Comparison of ENCODE assay signal across 17 mouse cellular contexts in the genomic region with DNA sequence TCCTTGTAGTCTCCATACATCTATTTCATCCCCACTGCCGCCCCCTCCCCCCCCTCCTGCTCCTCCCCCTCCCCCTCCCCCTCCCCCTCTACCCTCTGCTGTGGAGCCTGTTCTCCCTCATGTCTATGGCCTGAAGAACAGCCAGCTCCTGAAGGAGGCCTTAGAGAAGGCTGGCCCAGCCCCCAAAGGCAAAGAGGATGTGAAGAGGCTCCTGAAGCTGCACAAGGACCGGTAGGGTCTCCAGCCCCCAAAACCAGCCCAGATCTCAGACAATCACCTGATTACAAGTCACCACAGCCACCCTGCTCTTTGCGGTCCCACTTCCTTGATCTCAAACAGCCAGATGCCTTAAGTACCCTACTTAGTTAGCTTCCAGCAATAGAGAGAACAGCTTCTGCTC. TPM values are rescaled to one million over a fixed set of nuclear protein-coding genes. Genes with fewer than 3 reads are reported as not detected.
A peak's percentile ranks its signal among the peaks of the same experiment; 100 is the strongest.
DNase-seq lines count a peak whose midpoint lies in the region; ATAC-seq and TF ChIP-seq lines count a peak whose summit lies in the region.
"Had no signal": no experiment of that assay in that cellular context is flagged by ENCODE, and none has a peak within 500 bp of the region (broad histone marks: within the 10 kb centered on the region; RNA-seq: fewer than 3 reads in every experiment).

No protein-coding gene starts in this region.

- H3K4me3 ChIP-seq in forebrain, embryonic 10.5 days = peak overlapping the region; percentile 84; the same call in 1 of the 2 replicates
- no peak overlapping the region for H3K4me3 ChIP-seq in forebrain, embryonic 15.5 days
- H3K4me3 ChIP-seq in intestine, embryonic 16.5 days (ENCODE audit: low read length) = no peak overlapping the region
- no peak overlapping the region for H3K4me3 ChIP-seq in intestine, embryonic 15.5 days (replicated peaks)
- H3K4me3 ChIP-seq in MEL (ENCODE audit: control insufficient read depth in 1 of 2, insufficient read depth in 1 of 2, low read depth in 2 of 2, low read length in 2 of 2) = no peak overlapping the region
- H3K4me3 ChIP-seq in liver, embryonic 13.5 days (replicated peaks) = no peak overlapping the region

- H3K36me3 ChIP-seq in forebrain, embryonic 10.5 days (replicated peaks) = peaks cover 62% of the 10 kb centered on the region
- peaks cover 16% of the 10 kb centered on the region for H3K36me3 ChIP-seq in forebrain, embryonic 15.5 days
- H3K36me3 ChIP-seq in intestine, embryonic 16.5 days (ENCODE audit: control insufficient read depth, insufficient read depth, low read length) = peaks cover 12% of the 10 kb centered on the region
- H3K36me3 ChIP-seq in intestine, embryonic 15.5 days = peaks cover 13% of the 10 kb centered on the region
- peaks cover 13 to 16% of the 10 kb centered on the region in 2 experiments for H3K36me3 ChIP-seq in MEL (ENCODE audit: control insufficient read depth in 1 of 2, insufficient read depth in 2 of 2, low read length in 2 of 2)
- H3K36me3 ChIP-seq in liver, embryonic 13.5 days = peaks cover 30% of the 10 kb centered on the region

- WGBS in forebrain, embryonic 10.5 days = 80% methylated on average over 3 of the region's 3 CpGs
- WGBS in forebrain, embryonic 15.5 days = 96% methylated on average over 3 of the region's 3 CpGs
- 81% methylated on average over 3 of the region's 3 CpGs for WGBS in intestine, embryonic 16.5 days
- WGBS in intestine, embryonic 15.5 days = 87% methylated on average over 3 of the region's 3 CpGs
- 66% methylated on average over 3 of the region's 3 CpGs for WGBS in liver, embryonic 13.5 days (ENCODE audit: insufficient replicate concordance)

- H3K27ac ChIP-seq in forebrain, embryonic 10.5 days = peak overlapping the region; percentile 98; the same call in 1 of the 2 replicates
- H3K27ac ChIP-seq in forebrain, embryonic 15.5 days (replicated peaks) = no peak overlapping the region
- peak overlapping the region; percentile 19; the same call in 1 of the 2 replicates for H3K27ac ChIP-seq in intestine, embryonic 16.5 days (ENCODE audit: low read length)
- no peak overlapping the region; the same call in 1 of the 2 replicates for H3K27ac ChIP-seq in intestine, embryonic 15.5 days
- no peak overlapping the region for H3K27ac ChIP-seq in MEL (ENCODE audit: control insufficient read depth, low read depth, low read length)
- peak overlapping the region; percentile 81; the same call in 1 of the 2 replicates for H3K27ac ChIP-seq in liver, embryonic 13.5 days

- no peak for TF ChIP-seq POLR2A in MEL (IDR thresholded peaks at IDR 0.05; ENCODE audit: control insufficient read depth in 1 of 2, insufficient read depth in 1 of 2, low read depth in 1 of 2, low read length in 2 of 2, poor library complexity in 1 of 2)

- no peak for TF ChIP-seq RAD21 in MEL (IDR thresholded peaks at IDR 0.05; ENCODE audit: low read depth, low read length)

- peaks cover 28% of the 10 kb centered on the region for H3K79me2 ChIP-seq in MEL (ENCODE audit: control insufficient read depth, insufficient read depth, low read length, poor library complexity)

- H3K4me1 ChIP-seq in forebrain, embryonic 10.5 days = peaks cover 31% of the 10 kb centered on the region
- peaks cover 26% of the 10 kb centered on the region for H3K4me1 ChIP-seq in forebrain, embryonic 15.5 days
- peaks cover 16% of the 10 kb centered on the region for H3K4me1 ChIP-seq in intestine, embryonic 16.5 days (ENCODE audit: control insufficient read depth, insufficient read depth, low read length)
- peaks cover 13% of the 10 kb centered on the region for H3K4me1 ChIP-seq in intestine, embryonic 15.5 days (replicated peaks)
- H3K4me1 ChIP-seq in MEL (ENCODE audit: control insufficient read depth in 1 of 2, insufficient read depth in 2 of 2, low read length in 2 of 2) = peaks cover 6 to 14% of the 10 kb centered on the region in 2 experiments; a peak in 3 of 4 replicates
- H3K4me1 ChIP-seq in liver, embryonic 13.5 days (replicated peaks) = peaks cover 38% of the 10 kb centered on the region

- DNase-seq in forebrain, embryonic 10.5 days (ENCODE audit: extremely low spot score, low spot score) = no peak
- peak; percentile 14 for DNase-seq in MEL (ENCODE audit: low read depth, low spot score)
- no peak for DNase-seq in liver, embryonic 13.5 days
- DNase-seq in right cerebral cortex, adult 2 months (ENCODE audit: low spot score in 2 of 2) = no peak
- no peak for DNase-seq in thymus, postnatal 25 days
- DNase-seq: cerebellum, postnatal 14 days; lung, embryonic 14.5 days had no signal

- H3K9ac ChIP-seq in forebrain, embryonic 15.5 days (replicated peaks) = no peak overlapping the region
- 0 out of 2 replicates have a peak overlapping the region, but pooled peaks have one; percentile 16 for H3K9ac ChIP-seq in intestine, embryonic 16.5 days (ENCODE audit: low read depth, low read length)
- no peak overlapping the region for H3K9ac ChIP-seq in intestine, embryonic 15.5 days
- H3K9ac ChIP-seq in MEL (ENCODE audit: control insufficient read depth, low read depth, low read length, poor library complexity, severe bottlenecking) = no peak overlapping the region; the same call in 1 of the 2 replicates
- no peak overlapping the region for H3K9ac ChIP-seq in liver, embryonic 13.5 days

- TF ChIP-seq CTCF in MEL (IDR thresholded peaks at IDR 0.05 in 2 of 3, conservative IDR thresholded peaks at IDR 0.05 in 1 of 3; ENCODE audit: control insufficient read depth in 1 of 3, insufficient read depth in 1 of 3, low read depth in 2 of 3, low read length in 3 of 3, poor library complexity in 1 of 3, severe bottlenecking in 1 of 3) = no peak

- no peaks in the 10 kb centered on the region for H3K27me3 ChIP-seq in forebrain, embryonic 10.5 days (ENCODE audit: poor library complexity, severe bottlenecking)
- H3K27me3 ChIP-seq in forebrain, embryonic 15.5 days = no peaks in the 10 kb centered on the region
- H3K27me3 ChIP-seq in intestine, embryonic 16.5 days (replicated peaks; ENCODE audit: control insufficient read depth, insufficient read depth, low read length) = no peaks in the 10 kb centered on the region
- H3K27me3 ChIP-seq in intestine, embryonic 15.5 days (replicated peaks) = no peaks in the 10 kb centered on the region
- no peaks in the 10 kb centered on the region for H3K27me3 ChIP-seq in MEL (ENCODE audit: control insufficient read depth in 1 of 2, insufficient read depth in 2 of 2, low read length in 2 of 2)
- no peaks in the 10 kb centered on the region for H3K27me3 ChIP-seq in liver, embryonic 13.5 days
- H3K27me3 ChIP-seq: midbrain, embryonic 12.5 days; neural tube, embryonic 15.5 days had no signal

- H3K9me3 ChIP-seq in forebrain, embryonic 10.5 days = no peaks in the 10 kb centered on the region
- no peaks in the 10 kb centered on the region for H3K9me3 ChIP-seq in forebrain, embryonic 15.5 days
- H3K9me3 ChIP-seq in intestine, embryonic 16.5 days (ENCODE audit: control insufficient read depth, low read length) = no peaks in the 10 kb centered on the region
- H3K9me3 ChIP-seq in intestine, embryonic 15.5 days = no peaks in the 10 kb centered on the region
- no peaks in the 10 kb centered on the region for H3K9me3 ChIP-seq in MEL (replicated peaks; ENCODE audit: insufficient read depth, low read length)
- H3K9me3 ChIP-seq in liver, embryonic 13.5 days (replicated peaks) = no peaks in the 10 kb centered on the region
- H3K9me3 ChIP-seq: midbrain, embryonic 12.5 days; neural tube, embryonic 15.5 days had no signal

- TF ChIP-seq EP300 in MEL (IDR thresholded peaks at IDR 0.05; ENCODE audit: low read depth in 1 of 2, low read length in 2 of 2) = no peak

- no peak for ATAC-seq in forebrain, embryonic 15.5 days (replicated peaks)
- no peak for ATAC-seq in intestine, embryonic 16.5 days
- ATAC-seq in intestine, embryonic 15.5 days = no peak
- no peak for ATAC-seq in liver, embryonic 13.5 days (ENCODE audit: low read depth)

- no peak overlapping the region for H3K4me2 ChIP-seq in forebrain, embryonic 15.5 days (replicated peaks)
- H3K4me2 ChIP-seq in intestine, embryonic 16.5 days (ENCODE audit: low read depth, low read length) = no peak overlapping the region
- H3K4me2 ChIP-seq in intestine, embryonic 15.5 days (replicated peaks) = no peak overlapping the region
- peak overlapping the region; percentile 86 for H3K4me2 ChIP-seq in liver, embryonic 13.5 days

RNA-seq across cellular contexts. Expression of gene Snrpa, which starts 1.1 kb away (rescaled TPM):
- 418 and 425 TPM in 2 replicates for polyA plus RNA-seq in forebrain, embryonic 10.5 days (2016; fragmentation: Nextera tagmentation; extraction: Ambion mirVana)
- polyA plus RNA-seq in forebrain, embryonic 15.5 days (2015; fragmentation: Nextera tagmentation; extraction: Ambion mirVana) = 228 and 236 TPM in 2 replicates
- polyA plus RNA-seq in intestine, embryonic 16.5 days (2015; fragmentation: Nextera tagmentation; extraction: Ambion mirVana) = 227 and 251 TPM in 2 replicates
- 223 and 249 TPM in 2 replicates for polyA plus RNA-seq in intestine, embryonic 15.5 days (2015; fragmentation: Nextera tagmentation; extraction: Ambion mirVana)
- total RNA-seq in MEL (2012; rRNA removed) = 128 and 139 TPM in 2 replicates
- 100 to 1,000 TPM in 1 of 2 experiments, not detected in 1; 310 TPM for polyA plus RNA-seq in MEL (2012; ENCODE audit: insufficient read depth in 1 of 2, insufficient read length in 2 of 2, low read depth in 1 of 2, low replicate concordance in 2 of 2, missing spikeins in 1 of 2)
- 115 and 129 TPM in 2 replicates for polyA plus RNA-seq in liver, embryonic 13.5 days (2015; fragmentation: Nextera tagmentation; extraction: Ambion mirVana)

RNA-seq across cellular contexts. Expression of gene BC024978, which starts 1.6 kb away (rescaled TPM):
- 4.1 and 4.3 TPM in 2 replicates for polyA plus RNA-seq in forebrain, embryonic 10.5 days (2016; fragmentation: Nextera tagmentation; extraction: Ambion mirVana)
- polyA plus RNA-seq in forebrain, embryonic 15.5 days (2015; fragmentation: Nextera tagmentation; extraction: Ambion mirVana) = 3.6 and 3.9 TPM in 2 replicates
- 2.8 and 2.9 TPM in 2 replicates for polyA plus RNA-seq in intestine, embryonic 16.5 days (2015; fragmentation: Nextera tagmentation; extraction: Ambion mirVana)
- 3.0 and 3.2 TPM in 2 replicates for polyA plus RNA-seq in intestine, embryonic 15.5 days (2015; fragmentation: Nextera tagmentation; extraction: Ambion mirVana)
- 1.6 and 2.1 TPM in 2 replicates for total RNA-seq in MEL (2012; rRNA removed)
- polyA plus RNA-seq in MEL (2012; ENCODE audit: insufficient read depth in 1 of 2, insufficient read length in 2 of 2, low read depth in 1 of 2, low replicate concordance in 2 of 2, missing spikeins in 1 of 2) = 1 to 10 TPM in 1 of 2 experiments, not detected in 1; 7.1 TPM
- polyA plus RNA-seq in liver, embryonic 13.5 days (2015; fragmentation: Nextera tagmentation; extraction: Ambion mirVana) = 0.62 and 1.2 TPM in 2 replicates

RNA-seq across cellular contexts. Expression of gene Mia, which starts 16.2 kb away (rescaled TPM):
- 1.1 and 1.7 TPM in 2 replicates for polyA plus RNA-seq in forebrain, embryonic 10.5 days (2016; fragmentation: Nextera tagmentation; extraction: Ambion mirVana)
- 9.4 and 14.8 TPM in 2 replicates for polyA plus RNA-seq in forebrain, embryonic 15.5 days (2015; fragmentation: Nextera tagmentation; extraction: Ambion mirVana)
- 3.8 and 5.1 TPM in 2 replicates for polyA plus RNA-seq in intestine, embryonic 16.5 days (2015; fragmentation: Nextera tagmentation; extraction: Ambion mirVana)
- 6.4 and 9.4 TPM in 2 replicates for polyA plus RNA-seq in intestine, embryonic 15.5 days (2015; fragmentation: Nextera tagmentation; extraction: Ambion mirVana)
- 2.0 and 2.1 TPM in 2 replicates for total RNA-seq in MEL (2012; rRNA removed)
- polyA plus RNA-seq in MEL (2012; ENCODE audit: insufficient read depth in 1 of 2, insufficient read length in 2 of 2, low read depth in 1 of 2, low replicate concordance in 2 of 2, missing spikeins in 1 of 2) = 1 to 10 TPM in 1 of 2 experiments, not detected in 1; 2.8 TPM
- 0.85 TPM in 1 of 2 replicates, not detected in the other for polyA plus RNA-seq in liver, embryonic 13.5 days (2015; fragmentation: Nextera tagmentation; extraction: Ambion mirVana)

RNA-seq across cellular contexts. Expression of gene Gm21983, which starts 16.2 kb away (rescaled TPM):
- not detected in 2 replicates for polyA plus RNA-seq in forebrain, embryonic 10.5 days (2016; fragmentation: Nextera tagmentation; extraction: Ambion mirVana)
- not detected in 2 replicates for polyA plus RNA-seq in forebrain, embryonic 15.5 days (2015; fragmentation: Nextera tagmentation; extraction: Ambion mirVana)
- polyA plus RNA-seq in intestine, embryonic 16.5 days (2015; fragmentation: Nextera tagmentation; extraction: Ambion mirVana) = not detected in 2 replicates
- polyA plus RNA-seq in intestine, embryonic 15.5 days (2015; fragmentation: Nextera tagmentation; extraction: Ambion mirVana) = not detected in 2 replicates
- total RNA-seq in MEL (2012; rRNA removed) = not detected in 2 replicates
- under 1 TPM in 1 of 2 experiments, not detected in 1; 0.22 TPM for polyA plus RNA-seq in MEL (2012; ENCODE audit: insufficient read depth in 1 of 2, insufficient read length in 2 of 2, low read depth in 1 of 2, low replicate concordance in 2 of 2, missing spikeins in 1 of 2)
- 0.46 TPM in 1 of 2 replicates, not detected in the other for polyA plus RNA-seq in liver, embryonic 13.5 days (2015; fragmentation: Nextera tagmentation; extraction: Ambion mirVana)
- total RNA-seq: left cerebral cortex, adult 2 months had no signal
- polyA plus RNA-seq: brain, embryonic 14.5 days; heart, embryonic 14.5 days; kidney, embryonic 14.5 days; stomach, postnatal 0 days had no signal

RNA-seq across cellular contexts. Expression of gene Rab4b, which starts 18.4 kb away (rescaled TPM):
- polyA plus RNA-seq in forebrain, embryonic 10.5 days (2016; fragmentation: Nextera tagmentation; extraction: Ambion mirVana) = 55.2 and 56.3 TPM in 2 replicates
- 79.0 and 86.9 TPM in 2 replicates for polyA plus RNA-seq in forebrain, embryonic 15.5 days (2015; fragmentation: Nextera tagmentation; extraction: Ambion mirVana)
- 69.9 and 70.1 TPM in 2 replicates for polyA plus RNA-seq in intestine, embryonic 16.5 days (2015; fragmentation: Nextera tagmentation; extraction: Ambion mirVana)
- 65.4 and 66.3 TPM in 2 replicates for polyA plus RNA-seq in intestine, embryonic 15.5 days (2015; fragmentation: Nextera tagmentation; extraction: Ambion mirVana)
- total RNA-seq in MEL (2012; rRNA removed) = 6.7 and 9.7 TPM in 2 replicates
- polyA plus RNA-seq in MEL (2012; ENCODE audit: insufficient read depth in 1 of 2, insufficient read length in 2 of 2, low read depth in 1 of 2, low replicate concordance in 2 of 2, missing spikeins in 1 of 2) = 10 to 100 TPM in 1 of 2 experiments, not detected in 1; 32.6 TPM
- 28.5 and 28.6 TPM in 2 replicates for polyA plus RNA-seq in liver, embryonic 13.5 days (2015; fragmentation: Nextera tagmentation; extraction: Ambion mirVana)

Comparison
In these comparisons a context has a peak if more than half of its experiments do, and no peak if none do; other contexts are left out.
1. H3K27ac ChIP-seq: peak in forebrain, embryonic 10.5 days (single experiment), intestine, embryonic 16.5 days (single experiment) and liver, embryonic 13.5 days (single experiment); none in forebrain, embryonic 15.5 days (single experiment), intestine, embryonic 15.5 days (single experiment) and MEL (single experiment).